Mouse (Mus musculus) MEL (cell line): ENCODE data around the gene Bcl6b.

Experiments used
- BHLHE40 ChIP-seq: IDR thresholded peaks from 2 replicates; pipeline ENCODE4 v1.6.1; 2012; ENCODE audit warnings: low read depth, mild to moderate bottlenecking, inconsistent platforms, low read length, improper control_type of control experiment, borderline replicate concordance
- CTCF ChIP-seq, 3 experiments: IDR thresholded peaks in 2 of 3; conservative IDR thresholded peaks in 1 of 3; 2 replicates each; pipeline ENCODE4 v1.5.1; 2011 to 2012; ENCODE audit warnings: low read length in 3 of 3, low read depth in 2 of 3, mild to moderate bottlenecking in 2 of 3, improper control_type of control experiment in 1 of 3, inconsistent platforms in 1 of 3, mixed read lengths in 1 of 3, moderate library complexity in 1 of 3; ENCODE audit not compliant: control insufficient read depth in 1 of 3, insufficient read depth in 1 of 3, poor library complexity in 1 of 3, severe bottlenecking in 1 of 3
- EP300 ChIP-seq, 2 experiments: IDR thresholded peaks; 2 replicates each; pipeline ENCODE4 v1.6.1; 2011; ENCODE audit warnings: improper control_type of control experiment in 2 of 2, low read length in 2 of 2, low read depth in 1 of 2, mild to moderate bottlenecking in 1 of 2
- GABPA ChIP-seq: IDR thresholded peaks from 2 replicates; pipeline ENCODE4 v1.6.1; 2012; ENCODE audit warnings: low read depth, mild to moderate bottlenecking, inconsistent platforms, low read length, improper control_type of control experiment, moderate library complexity
- GATA1 ChIP-seq: IDR thresholded peaks from 2 replicates; pipeline ENCODE4 v1.6.1; 2011; ENCODE audit warnings: low read depth, low read length, improper control_type of control experiment
- JUND ChIP-seq: IDR thresholded peaks from 2 replicates; pipeline ENCODE4 v1.6.1; 2011; ENCODE audit warnings: low read depth, mild to moderate bottlenecking, improper control_type of control experiment, low read length
- MAX ChIP-seq: IDR thresholded peaks from 2 replicates; pipeline ENCODE4 v1.6.1; 2011; ENCODE audit warnings: low read length, improper control_type of control experiment
- MEF2A ChIP-seq: IDR thresholded peaks from 2 replicates; pipeline ENCODE4 v1.6.1; 2014; ENCODE audit warnings: low read depth, mild to moderate bottlenecking, inconsistent platforms, low read length, improper control_type of control experiment; ENCODE audit not compliant: poor library complexity, insufficient replicate concordance, severe bottlenecking; ENCODE audit errors: extremely low read depth
- MYC ChIP-seq: IDR thresholded peaks from 2 replicates; pipeline ENCODE4 v1.6.1; 2011; ENCODE audit warnings: low read depth, mild to moderate bottlenecking, low read length, improper control_type of control experiment, moderate library complexity
- POLR2A ChIP-seq, 2 experiments: IDR thresholded peaks; 2 replicates each; pipeline ENCODE4 v1.6.1; 2011 to 2012; ENCODE audit warnings: low read length in 2 of 2, mild to moderate bottlenecking in 2 of 2, control low read depth in 1 of 2, improper control_type of control experiment in 1 of 2, low read depth in 1 of 2, moderate library complexity in 1 of 2; ENCODE audit not compliant: control insufficient read depth in 1 of 2, insufficient read depth in 1 of 2, poor library complexity in 1 of 2
- POLR2AphosphoS5 ChIP-seq: IDR thresholded peaks from 2 replicates; pipeline ENCODE4 v1.6.1; 2012; ENCODE audit warnings: low read depth, borderline replicate concordance, mild to moderate bottlenecking, inconsistent platforms, low read length, moderate library complexity, mixed read lengths

DNA sequence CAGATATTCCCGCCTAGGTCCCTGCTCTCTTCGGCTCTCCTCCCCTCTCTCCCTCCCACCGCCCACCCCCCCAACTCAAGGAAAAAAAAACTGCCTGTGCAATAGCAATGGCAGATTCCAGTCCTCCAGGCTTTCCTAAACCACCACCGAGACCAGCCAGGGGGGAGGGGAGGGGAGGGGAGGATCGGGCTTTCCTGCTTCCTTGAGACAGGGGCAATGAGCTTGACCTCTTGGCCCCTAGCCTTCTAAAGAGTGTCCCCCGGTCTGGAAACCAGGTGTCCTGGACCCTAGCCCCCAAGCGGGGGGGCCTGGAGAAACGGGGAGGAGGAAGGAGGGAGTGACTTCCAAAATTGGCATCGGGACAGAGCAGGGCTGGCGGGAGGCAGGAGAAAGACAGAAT is 2.9 kb upstream of the Bcl6b start:
- no peak for TF ChIP-seq MAX
- no peak for TF ChIP-seq MYC
- TF ChIP-seq EP300 (IDR thresholded peaks at IDR 0.05; ENCODE audit: low read depth in 1 of 2, low read length in 2 of 2), result no peak
- TF ChIP-seq POLR2A (IDR thresholded peaks at IDR 0.05; ENCODE audit: control insufficient read depth in 1 of 2, insufficient read depth in 1 of 2, low read depth in 1 of 2, low read length in 2 of 2, poor library complexity in 1 of 2), result no peak
- no peak for TF ChIP-seq JUND
- TF ChIP-seq CTCF (IDR thresholded peaks at IDR 0.05 in 2 of 3, conservative IDR thresholded peaks at IDR 0.05 in 1 of 3; ENCODE audit: control insufficient read depth in 1 of 3, insufficient read depth in 1 of 3, low read depth in 2 of 3, low read length in 3 of 3, poor library complexity in 1 of 3, severe bottlenecking in 1 of 3), result no peak
- no peak for TF ChIP-seq GATA1
- TF ChIP-seq MEF2A, result no peak
- TF ChIP-seq POLR2AphosphoS5, result no peak
- TF ChIP-seq BHLHE40, result no peak
- no peak for TF ChIP-seq GABPA
